Mouse (Mus musculus): ENCODE results near the gene Unc93b1.

DNA sequence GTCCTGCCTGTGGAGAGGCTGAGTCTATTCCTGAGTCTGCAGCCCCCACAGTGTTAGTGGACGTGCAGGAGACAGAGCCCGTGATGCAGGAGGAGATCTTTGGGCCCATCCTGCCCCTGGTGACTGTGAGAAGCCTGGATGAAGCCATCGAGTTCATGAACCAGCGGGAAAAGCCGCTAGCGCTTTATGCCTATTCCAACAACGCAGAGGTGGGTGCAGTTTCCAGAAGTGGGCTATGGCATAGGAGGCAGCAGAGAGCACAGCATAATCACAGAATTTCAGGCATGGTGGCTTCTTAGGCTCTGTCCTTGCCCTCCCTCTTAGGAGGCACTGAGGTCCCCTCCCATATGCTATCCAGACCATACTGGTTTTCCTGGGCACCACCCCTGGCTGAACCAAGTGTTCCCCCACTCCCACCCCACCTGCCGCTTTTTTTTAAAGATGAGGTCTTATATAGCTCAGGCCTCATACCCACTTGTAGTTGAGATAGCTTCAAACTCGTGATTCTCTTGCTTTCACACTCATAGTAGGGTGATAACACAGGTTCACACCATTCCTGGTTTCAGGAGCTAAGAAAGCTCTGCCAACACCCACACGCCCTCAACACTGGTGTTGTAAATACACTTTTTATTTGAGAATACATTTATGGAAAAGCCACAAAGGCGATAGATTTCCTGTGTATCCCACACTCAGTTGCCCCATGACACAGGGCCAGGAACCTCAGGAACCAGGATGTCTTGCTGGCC is 31.5 kb downstream of the Unc93b1 start:
- TF ChIP-seq CTCF (IDR thresholded peaks at IDR 0.05; ENCODE audit: control insufficient read depth, insufficient read depth, insufficient replicate concordance, low read depth, low read length) = no peak
- no peak for TF ChIP-seq POLR2A (IDR thresholded peaks at IDR 0.05; ENCODE audit: control insufficient read depth, low read depth, low read length)

Data from testis, adult 2 months (tissue).